Mouse (Mus musculus): Measurements from ENCODE around the gene Ppp1r18. TPM values are rescaled to one million over a fixed set of nuclear protein-coding genes. Genes with fewer than 3 reads are reported as not detected.
A peak's percentile ranks its signal among the peaks of the same experiment; 100 is the strongest.

The Ppp1r18 gene
- polyA plus RNA-seq, 1 experiment from 2014 or later, result 24.9 TPM

- Histone ChIP-seq H3K36me3 (ENCODE audit: control insufficient read depth, insufficient read depth) (peaks cover 11% of the 10 kb centered on the region), H3K9me3 (ENCODE audit: control insufficient read depth, low read length) (no peaks in the 10 kb centered on the region), H3K27me3 (replicated peaks; ENCODE audit: control insufficient read depth, insufficient read depth, low read length) (peaks cover 3% of the 10 kb centered on the region; the same call in 1 of the 2 replicates), H3K4me1 (replicated peaks; ENCODE audit: control insufficient read depth, insufficient read depth, low read length) (peaks cover 27% of the 10 kb centered on the region), H3K27ac (ENCODE audit: low read length) (no peak overlapping the region), H3K4me3 (replicated peaks; ENCODE audit: low read length) (no peak overlapping the region), H3K9ac (replicated peaks; ENCODE audit: low read depth, low read length) (no peak overlapping the region), H3K4me2 (ENCODE audit: low read length) (no peak overlapping the region; the same call in 1 of the 2 replicates)
- WGBS, result 68% methylated on average over 7 of the region's 7 CpGs
- no peak for ATAC-seq
Observed at GRCm38 (mm10) chr17:35824402-35824801, 41.0 kb upstream of the Ppp1r18 start.

- Histone ChIP-seq H3K9ac (replicated peaks; ENCODE audit: low read depth, low read length) (no peak overlapping the region), H3K9me3 (ENCODE audit: control insufficient read depth, low read length) (no peaks in the 10 kb centered on the region), H3K36me3 (ENCODE audit: control insufficient read depth, insufficient read depth) (peaks cover 11% of the 10 kb centered on the region), H3K4me3 (replicated peaks; ENCODE audit: low read length) (no peak overlapping the region), H3K27me3 (replicated peaks; ENCODE audit: control insufficient read depth, insufficient read depth, low read length) (no peaks in the 10 kb centered on the region), H3K4me2 (ENCODE audit: low read length) (no peak overlapping the region), H3K27ac (ENCODE audit: low read length) (no peak overlapping the region), H3K4me1 (replicated peaks; ENCODE audit: control insufficient read depth, insufficient read depth, low read length) (peaks cover 35% of the 10 kb centered on the region)
- ATAC-seq, result no peak
- 91% methylated on average over 13 of the region's 13 CpGs for WGBS
Observed at GRCm38 (mm10) chr17:35825109-35825850, 40.1 kb upstream of the Ppp1r18 start.

- no peak overlapping the region for H3K4me3 ChIP-seq (replicated peaks; ENCODE audit: low read length)
- H3K4me1 ChIP-seq (replicated peaks; ENCODE audit: control insufficient read depth, insufficient read depth, low read length), result peaks cover 31% of the 10 kb centered on the region
- no peaks in the 10 kb centered on the region for H3K27me3 ChIP-seq (replicated peaks; ENCODE audit: control insufficient read depth, insufficient read depth, low read length)
- ATAC-seq, result peak; percentile 80
- H3K9ac ChIP-seq (replicated peaks; ENCODE audit: low read depth, low read length), result no peak overlapping the region
- H3K4me2 ChIP-seq (ENCODE audit: low read length), result peak overlapping the region; percentile 20
- 2% methylated on average over 21 of the region's 21 CpGs for WGBS
- H3K36me3 ChIP-seq (ENCODE audit: control insufficient read depth, insufficient read depth), result peaks cover 35% of the 10 kb centered on the region
- no peak overlapping the region for H3K27ac ChIP-seq (ENCODE audit: low read length)
- H3K9me3 ChIP-seq (ENCODE audit: control insufficient read depth, low read length), result no peaks in the 10 kb centered on the region
Observed at GRCm38 (mm10) chr17:35829737-35830136, 35.7 kb upstream of the Ppp1r18 start.

- Histone ChIP-seq H3K27me3 (replicated peaks; ENCODE audit: control insufficient read depth, insufficient read depth, low read length) (no peaks in the 10 kb centered on the region), H3K27ac (ENCODE audit: low read length) (peak overlapping the region; percentile 41), H3K4me2 (ENCODE audit: low read length) (no peak overlapping the region), H3K4me3 (replicated peaks; ENCODE audit: low read length) (no peak overlapping the region), H3K4me1 (replicated peaks; ENCODE audit: control insufficient read depth, insufficient read depth, low read length) (peaks cover 45% of the 10 kb centered on the region), H3K9me3 (ENCODE audit: control insufficient read depth, low read length) (no peaks in the 10 kb centered on the region), H3K36me3 (ENCODE audit: control insufficient read depth, insufficient read depth) (peaks cover 44% of the 10 kb centered on the region), H3K9ac (replicated peaks; ENCODE audit: low read depth, low read length) (0 out of 2 replicates have a peak overlapping the region, but pooled peaks have one; percentile 6)
- 64% methylated on average over 8 of the region's 8 CpGs for WGBS
- ATAC-seq, result no peak
Observed at GRCm38 (mm10) chr17:35832400-35833238, 32.8 kb upstream of the Ppp1r18 start.

- no peaks in the 10 kb centered on the region for H3K9me3 ChIP-seq (ENCODE audit: control insufficient read depth, low read length)
- H3K36me3 ChIP-seq (ENCODE audit: control insufficient read depth, insufficient read depth), result peaks cover 42% of the 10 kb centered on the region
- no peak for ATAC-seq
- no peak overlapping the region for H3K4me3 ChIP-seq (replicated peaks; ENCODE audit: low read length)
- no peak overlapping the region for H3K4me2 ChIP-seq (ENCODE audit: low read length)
- WGBS, result 19% methylated on average over 5 of the region's 5 CpGs
- H3K27ac ChIP-seq (ENCODE audit: low read length), result no peak overlapping the region; the same call in none of the 2 replicates
- no peaks in the 10 kb centered on the region for H3K27me3 ChIP-seq (replicated peaks; ENCODE audit: control insufficient read depth, insufficient read depth, low read length)
- peaks cover 45% of the 10 kb centered on the region for H3K4me1 ChIP-seq (replicated peaks; ENCODE audit: control insufficient read depth, insufficient read depth, low read length)
- no peak overlapping the region for H3K9ac ChIP-seq (replicated peaks; ENCODE audit: low read depth, low read length)
Observed at GRCm38 (mm10) chr17:35833239-35833751, 32.1 kb upstream of the Ppp1r18 start.

GRCm38 (mm10) chr17:35833894-35834293 is 31.5 kb upstream of the Ppp1r18 start:
- 54% methylated on average over 5 of the region's 5 CpGs for WGBS

GRCm38 (mm10) chr17:35834696-35835422 is 30.5 kb upstream of the Ppp1r18 start:
- Histone ChIP-seq H3K27ac (ENCODE audit: low read length) (peak overlapping the region; percentile 28; the same call in 1 of the 2 replicates), H3K36me3 (ENCODE audit: control insufficient read depth, insufficient read depth) (peaks cover 42% of the 10 kb centered on the region), H3K9ac (replicated peaks; ENCODE audit: low read depth, low read length) (peak overlapping the region; percentile 83), H3K4me2 (ENCODE audit: low read length) (peak overlapping the region; percentile 84), H3K4me1 (replicated peaks; ENCODE audit: control insufficient read depth, insufficient read depth, low read length) (peaks cover 51% of the 10 kb centered on the region), H3K9me3 (ENCODE audit: control insufficient read depth, low read length) (no peaks in the 10 kb centered on the region), H3K4me3 (replicated peaks; ENCODE audit: low read length) (peak overlapping the region; percentile 63), H3K27me3 (replicated peaks; ENCODE audit: control insufficient read depth, insufficient read depth, low read length) (no peaks in the 10 kb centered on the region)
- 72% methylated on average over 26 of the region's 26 CpGs for WGBS
- no peak for ATAC-seq

More at GRCm38 (mm10) chr17:35833894-35834293, 31.5 kb upstream of the Ppp1r18 start:
- Histone ChIP-seq H3K4me1 (replicated peaks; ENCODE audit: control insufficient read depth, insufficient read depth, low read length) (peaks cover 47% of the 10 kb centered on the region), H3K27ac (ENCODE audit: low read length) (no peak overlapping the region), H3K27me3 (replicated peaks; ENCODE audit: control insufficient read depth, insufficient read depth, low read length) (no peaks in the 10 kb centered on the region), H3K9me3 (ENCODE audit: control insufficient read depth, low read length) (no peaks in the 10 kb centered on the region), H3K9ac (replicated peaks; ENCODE audit: low read depth, low read length) (0 out of 2 replicates have a peak overlapping the region, but pooled peaks have one; percentile 23), H3K4me2 (ENCODE audit: low read length) (peak overlapping the region; percentile 84), H3K36me3 (ENCODE audit: control insufficient read depth, insufficient read depth) (peaks cover 42% of the 10 kb centered on the region), H3K4me3 (replicated peaks; ENCODE audit: low read length) (peak overlapping the region; percentile 16)
- no peak for ATAC-seq

- no peaks in the 10 kb centered on the region for H3K27me3 ChIP-seq (replicated peaks; ENCODE audit: control insufficient read depth, insufficient read depth, low read length)
- no peak for ATAC-seq
- peaks cover 47% of the 10 kb centered on the region for H3K4me1 ChIP-seq (replicated peaks; ENCODE audit: control insufficient read depth, insufficient read depth, low read length)
- H3K36me3 ChIP-seq (ENCODE audit: control insufficient read depth, insufficient read depth), result peaks cover 41% of the 10 kb centered on the region
- 67% methylated on average over 26 of the region's 26 CpGs for WGBS
- no peaks in the 10 kb centered on the region for H3K9me3 ChIP-seq (ENCODE audit: control insufficient read depth, low read length)
- H3K9ac ChIP-seq (replicated peaks; ENCODE audit: low read depth, low read length), result peak overlapping the region; percentile 83
- no peak overlapping the region; the same call in 1 of the 2 replicates for H3K27ac ChIP-seq (ENCODE audit: low read length)
- peak overlapping the region; percentile 84 for H3K4me2 ChIP-seq (ENCODE audit: low read length)
- H3K4me3 ChIP-seq (replicated peaks; ENCODE audit: low read length), result peak overlapping the region; percentile 63
Observed at GRCm38 (mm10) chr17:35835424-35836140, 29.8 kb upstream of the Ppp1r18 start.
